Mouse (Mus musculus): ENCODE results near the gene Rgs2.

The Rgs2 gene

DNA sequence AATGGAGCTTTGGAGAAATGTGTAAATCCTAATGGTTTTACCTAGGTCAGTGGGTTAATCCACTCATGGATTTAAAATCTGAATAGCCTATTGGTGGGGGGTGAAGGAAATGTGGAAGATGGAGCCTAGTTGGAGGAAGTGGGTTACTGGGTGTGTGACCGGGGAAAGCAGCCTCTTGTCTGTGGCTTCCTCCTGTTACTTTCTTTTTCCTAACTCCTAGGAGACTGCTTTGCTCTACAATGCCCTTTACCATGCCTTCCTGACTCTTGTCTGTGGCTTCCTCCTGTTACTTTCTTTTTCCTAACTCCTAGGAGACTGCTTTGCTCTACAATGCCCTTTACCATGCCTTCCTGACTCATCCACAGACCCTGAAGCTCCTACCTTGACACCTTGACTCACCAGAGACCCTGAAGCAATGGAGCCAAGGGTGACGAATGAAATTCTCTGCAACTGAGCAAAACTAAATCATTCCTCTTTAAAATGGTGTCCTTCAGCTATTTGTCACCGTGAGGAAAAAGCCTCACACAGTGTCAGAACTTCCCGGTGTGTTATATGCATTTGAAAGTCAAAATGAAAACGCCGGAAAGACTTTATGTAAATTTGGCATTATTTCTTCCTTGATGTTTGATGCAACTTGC is 18.9 kb downstream of the Rgs2 start:
- no peak for DNase-seq (ENCODE audit: low read depth in 2 of 2, low spot score in 2 of 2)

GRCm38 (mm10) chr1:143982765-143983312 is 21.1 kb downstream of the Rgs2 start:
- no peak for DNase-seq (ENCODE audit: low read depth in 2 of 2, low spot score in 2 of 2)

- DNase-seq (ENCODE audit: low read depth in 2 of 2, low spot score in 2 of 2): no peak
These were observed 21.7 kb downstream of the Rgs2 start for GRCm38 (mm10) chr1:143982085-143982764.

DNA sequence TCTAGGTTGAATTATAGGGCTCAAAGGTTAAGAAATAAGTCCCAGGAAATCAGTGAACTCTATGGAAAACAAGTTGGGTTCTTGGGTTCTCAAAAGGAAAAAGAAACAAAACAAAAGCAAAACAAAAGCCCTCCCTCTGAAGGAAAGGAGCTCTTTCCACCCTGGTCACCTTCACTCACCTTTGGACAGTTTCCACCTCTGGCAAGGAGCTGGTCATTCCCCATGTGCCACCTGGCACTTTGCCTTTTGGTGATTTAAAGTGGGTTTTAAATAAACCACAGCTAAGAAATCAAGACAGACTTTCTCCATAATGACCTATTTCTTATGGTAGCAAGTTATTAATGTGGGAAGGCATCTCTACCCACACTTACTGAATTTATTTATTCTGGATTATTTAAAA is 23.1 kb downstream of the Rgs2 start:
- DNase-seq (ENCODE audit: low read depth in 2 of 2, low spot score in 2 of 2): no peak

- no peak for DNase-seq (ENCODE audit: low read depth in 2 of 2, low spot score in 2 of 2)
These were observed 29.3 kb downstream of the Rgs2 start for GRCm38 (mm10) chr1:143974637-143975036.

- no peak for DNase-seq (ENCODE audit: low read depth in 2 of 2, low spot score in 2 of 2)
These were observed 41.7 kb downstream of the Rgs2 start for GRCm38 (mm10) chr1:143962301-143962700.

DNA sequence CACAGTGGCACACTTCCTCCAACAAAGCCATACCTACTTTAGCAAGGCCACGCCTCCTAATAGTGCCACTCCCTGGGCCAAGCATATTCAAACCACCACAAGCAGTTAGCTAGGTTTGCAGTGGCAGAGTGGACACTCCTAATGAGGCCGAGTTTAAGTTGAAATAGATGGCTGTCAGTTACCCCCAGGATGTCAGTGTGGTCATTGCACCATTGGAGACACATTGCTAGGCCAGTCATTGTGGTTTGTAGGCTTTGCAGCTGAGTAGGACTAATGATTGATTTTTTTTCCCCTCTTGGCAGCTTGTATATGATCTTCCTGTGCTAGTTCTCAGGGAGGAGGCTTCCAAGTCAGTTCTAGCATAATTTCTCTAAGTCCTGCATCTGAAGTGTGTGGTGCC is 43.6 kb downstream of the Rgs2 start:
- DNase-seq (ENCODE audit: low read depth in 2 of 2, low spot score in 2 of 2): no peak

DNA sequence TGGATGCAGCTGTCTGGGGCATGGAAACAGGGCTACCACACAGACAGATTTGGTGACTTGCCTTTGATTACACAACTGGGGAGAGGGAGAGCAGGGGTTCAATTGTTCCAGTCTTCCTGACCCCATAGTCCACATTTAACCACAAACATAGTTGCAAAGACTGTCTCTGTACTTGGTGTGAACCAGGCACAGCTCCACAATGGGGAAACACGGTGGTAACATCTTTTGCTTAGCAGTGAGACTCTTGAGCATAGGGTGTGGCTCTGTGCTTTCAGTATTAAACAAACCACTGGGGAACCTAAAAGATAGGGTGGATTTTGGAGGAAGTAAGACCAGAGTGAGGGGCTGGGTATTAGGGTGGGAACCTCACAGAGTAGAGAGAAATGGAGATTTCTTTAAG is 47.9 kb downstream of the Rgs2 start:
- DNase-seq (ENCODE audit: low read depth in 2 of 2, low spot score in 2 of 2): no peak

DNA sequence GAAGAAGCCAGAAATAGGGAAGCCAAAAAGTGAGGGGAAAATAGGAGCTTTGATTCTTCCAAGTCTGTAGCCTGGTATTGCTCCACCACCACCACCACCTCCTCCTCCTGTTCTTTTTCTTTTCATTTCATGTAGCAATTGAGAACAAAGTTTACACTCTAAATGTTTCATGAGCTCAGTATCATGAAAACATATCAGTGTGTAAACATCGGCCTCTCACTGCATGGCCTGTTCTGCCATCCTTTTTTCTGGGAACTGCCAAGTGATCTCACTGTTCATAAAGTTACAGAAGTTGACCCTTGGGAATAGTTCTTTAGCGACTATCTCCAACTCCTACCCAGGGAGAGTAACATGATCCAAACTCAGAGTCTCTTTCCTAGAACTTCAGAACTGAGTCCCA is 51.1 kb downstream of the Rgs2 start:
- DNase-seq (ENCODE audit: low read depth in 2 of 2, low spot score in 2 of 2): no peak
